Mouse (Mus musculus) midbrain, embryonic 10.5 days (tissue): Measurements from ENCODE around the gene Ccdc113. TPM values are rescaled to one million over a fixed set of nuclear protein-coding genes. Genes with fewer than 3 reads are reported as not detected.

Experiments
- DNase-seq: peaks from one replicate; pipeline ENCODE4 v3.0.0-alpha.2; 2017; ENCODE audit warnings: low spot score
- H3K27ac ChIP-seq: fragments of 300-500 bp; sonication (generic); replicated peaks from 2 replicates; pipeline ENCODE4 v1.5.1; 2016; ENCODE audit warnings: mild to moderate bottlenecking
- H3K27me3 ChIP-seq: fragments of 300-500 bp; sonication (generic); 2 replicates; pipeline ENCODE4 v1.6.1; 2016; ENCODE audit warnings: low read depth, mild to moderate bottlenecking; ENCODE audit not compliant: poor library complexity, severe bottlenecking
- H3K36me3 ChIP-seq: fragments of 300-500 bp; sonication (generic); 2 replicates; pipeline ENCODE4 v1.6.1; 2016; ENCODE audit warnings: mild to moderate bottlenecking, moderate library complexity
- H3K4me1 ChIP-seq: fragments of 300-500 bp; sonication (generic); 2 replicates; pipeline ENCODE4 v1.6.1; 2016
- H3K4me3 ChIP-seq: fragments of 300-500 bp; sonication (generic); 2 replicates; pipeline ENCODE4 v1.5.1; 2016; ENCODE audit warnings: mild to moderate bottlenecking, moderate library complexity
- H3K9me3 ChIP-seq: fragments of 300-500 bp; sonication (generic); replicated peaks from 2 replicates; pipeline ENCODE4 v1.6.1; 2016; ENCODE audit warnings: mild to moderate bottlenecking
- WGBS: fragments of 180-500 bp; shearing (Covaris S2); methylation state at CpG from one replicate; pipeline ENCODE4 v1.1.7; 2016; 5-methylcytosine and 5-hydroxymethylcytosine counted together
- polyA plus RNA-seq: library from polyadenylated mRNA; unstranded; fragments of >200 nt; fragmentation: Nextera tagmentation; extraction: Ambion mirVana; gene quantifications from 2 replicates; pipeline ENCODE4 v1.2.1, GENCODE M21; 2016

Gene Ccdc113
- polyA plus RNA-seq, 1 experiment from 2014 or later: 0.09 TPM

- H3K27me3 ChIP-seq: no peaks in the 10 kb centered on the region
- H3K4me3 ChIP-seq: no peak overlapping the region
- H3K36me3 ChIP-seq: no peaks in the 10 kb centered on the region
- H3K9me3 ChIP-seq: no peaks in the 10 kb centered on the region
- no peak for DNase-seq
- peak overlapping the region; percentile 38; the same call in 1 of the 2 replicates for H3K27ac ChIP-seq
- 75% methylated on average over 8 of the region's 8 CpGs for WGBS
- peaks cover 32% of the 10 kb centered on the region for H3K4me1 ChIP-seq
Observed at GRCm38 (mm10) chr8:95547931-95548330, 14.0 kb downstream of the Ccdc113 start.

DNA sequence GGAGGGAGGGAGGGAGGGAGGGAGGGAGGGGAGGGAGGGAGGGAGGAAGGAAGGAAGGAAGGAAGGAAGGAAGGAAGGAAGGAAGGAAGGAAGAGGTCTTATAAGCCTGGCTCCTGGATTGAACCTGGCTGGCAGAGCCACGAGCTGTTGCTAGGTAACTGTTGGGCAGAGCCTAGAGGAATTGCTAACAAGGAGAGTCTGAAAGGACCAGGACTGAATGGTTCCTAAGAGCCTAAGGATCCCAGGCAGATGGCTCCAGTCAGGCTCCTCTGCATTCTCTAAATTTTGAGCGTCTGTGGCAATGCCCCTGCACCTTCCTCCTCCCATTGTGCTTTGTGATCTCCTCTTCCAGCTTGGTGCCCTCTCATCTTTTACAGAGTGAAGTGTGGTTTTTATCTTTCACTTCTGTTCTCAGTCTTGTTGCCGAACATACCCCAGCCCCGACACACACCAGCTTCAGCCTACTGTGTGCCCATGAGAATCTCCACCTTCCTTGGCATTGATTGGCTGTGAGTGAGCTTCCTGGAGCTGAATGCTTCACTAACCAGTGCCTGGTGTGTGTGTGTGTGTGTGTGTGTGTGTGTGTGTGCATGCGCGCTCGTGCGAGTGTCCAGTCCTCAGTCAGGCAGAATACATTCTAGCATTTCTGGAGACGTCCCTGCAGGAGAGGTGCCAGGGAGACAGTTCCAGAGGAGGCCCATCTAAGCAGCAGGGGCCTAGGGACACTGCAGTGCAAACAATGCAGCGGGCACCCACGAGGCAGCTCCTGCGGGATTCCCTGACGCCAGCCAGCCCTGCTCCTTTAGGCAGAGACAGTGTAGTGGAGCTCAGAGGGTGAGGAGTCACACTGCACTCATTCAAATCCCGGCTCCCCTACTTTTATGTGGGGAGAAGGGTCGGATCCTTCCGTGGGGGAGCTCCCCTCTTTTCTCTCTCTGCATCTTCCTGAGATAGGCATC lies 16.3 kb downstream of the Ccdc113 start:
- Histone ChIP-seq H3K36me3 (no peaks in the 10 kb centered on the region), H3K9me3 (no peaks in the 10 kb centered on the region), H3K4me3 (no peak overlapping the region), H3K27ac (peak overlapping the region; percentile 55), H3K4me1 (peaks cover 32% of the 10 kb centered on the region), H3K27me3 (no peaks in the 10 kb centered on the region)
- DNase-seq: peak; percentile 19
- WGBS: 60% methylated on average over 16 of the region's 16 CpGs

DNA sequence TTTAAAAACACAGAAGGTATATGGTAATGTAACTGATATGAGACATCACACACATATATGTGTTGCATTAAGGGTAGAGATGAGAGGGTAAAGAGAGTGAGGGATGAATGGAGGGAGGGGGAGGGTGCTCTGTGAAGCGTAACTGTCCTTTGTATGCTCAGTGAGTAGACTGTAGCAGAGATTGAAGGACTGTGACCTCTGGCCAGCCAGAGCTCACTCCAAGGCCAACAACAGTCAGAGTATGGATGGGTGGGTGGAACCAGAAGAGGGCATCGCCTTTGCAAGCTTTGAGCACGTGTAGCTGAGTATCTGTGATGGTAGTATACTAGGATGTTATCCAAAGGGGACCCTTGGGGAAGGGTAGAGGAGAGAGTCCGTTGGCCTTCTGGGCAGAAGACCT lies 17.7 kb downstream of the Ccdc113 start:
- Histone ChIP-seq H3K36me3 (no peaks in the 10 kb centered on the region), H3K4me3 (no peak overlapping the region), H3K27ac (no peak overlapping the region), H3K27me3 (no peaks in the 10 kb centered on the region), H3K4me1 (peaks cover 32% of the 10 kb centered on the region), H3K9me3 (no peaks in the 10 kb centered on the region)
- 70% methylated on average over 4 of the region's 4 CpGs for WGBS
- no peak for DNase-seq

DNA sequence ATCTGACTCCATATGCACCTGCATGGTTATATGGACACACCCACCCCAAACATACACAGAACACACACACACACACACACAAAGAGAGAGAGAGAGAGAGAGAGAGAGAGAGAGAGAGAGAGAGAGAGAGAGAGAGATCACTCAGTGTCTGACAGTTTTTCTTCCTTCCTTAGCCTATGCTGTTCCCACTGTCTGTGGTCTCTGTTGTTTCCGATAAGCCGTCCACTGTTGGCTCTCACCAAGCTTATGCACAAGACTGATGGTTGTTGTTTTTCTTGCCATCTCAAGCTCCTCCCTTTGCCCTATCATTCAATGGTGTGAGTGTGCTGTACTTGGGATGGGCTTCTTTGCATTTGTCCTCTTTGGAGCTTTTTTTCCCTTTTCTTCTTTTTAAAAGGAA lies 22.1 kb downstream of the Ccdc113 start:
- Histone ChIP-seq H3K9me3 (no peaks in the 10 kb centered on the region), H3K27ac (no peak overlapping the region), H3K4me1 (peaks cover 8% of the 10 kb centered on the region; the same call in 1 of the 2 replicates), H3K4me3 (no peak overlapping the region), H3K27me3 (no peaks in the 10 kb centered on the region), H3K36me3 (no peaks in the 10 kb centered on the region)
- no peak for DNase-seq
- 79% methylated on average over 2 of the region's 2 CpGs for WGBS

GRCm38 (mm10) chr8:95566217-95566616 lies 32.3 kb downstream of the Ccdc113 start:
- H3K27ac ChIP-seq: no peak overlapping the region
- H3K4me3 ChIP-seq: no peak overlapping the region
- 0 out of 2 replicates have a peak, but pooled peaks cover 5% of the 10 kb centered on the region for H3K9me3 ChIP-seq
- H3K4me1 ChIP-seq: no peaks in the 10 kb centered on the region; the same call in 1 of the 2 replicates
- H3K36me3 ChIP-seq: no peaks in the 10 kb centered on the region
- WGBS: 81% methylated on average over 4 of the region's 4 CpGs
- no peak for DNase-seq
- H3K27me3 ChIP-seq: no peaks in the 10 kb centered on the region

GRCm38 (mm10) chr8:95566809-95567208 lies 32.9 kb downstream of the Ccdc113 start:
- 90% methylated on average over 6 of the region's 6 CpGs for WGBS
- H3K27me3 ChIP-seq: no peaks in the 10 kb centered on the region
- no peak overlapping the region for H3K27ac ChIP-seq
- no peaks in the 10 kb centered on the region for H3K36me3 ChIP-seq
- no peak overlapping the region for H3K4me3 ChIP-seq
- DNase-seq: no peak
- no peaks in the 10 kb centered on the region; the same call in 1 of the 2 replicates for H3K4me1 ChIP-seq
- 0 out of 2 replicates have a peak, but pooled peaks cover 5% of the 10 kb centered on the region for H3K9me3 ChIP-seq

- Histone ChIP-seq H3K36me3 (no peaks in the 10 kb centered on the region), H3K4me1 (no peaks in the 10 kb centered on the region), H3K4me3 (no peak overlapping the region), H3K27me3 (no peaks in the 10 kb centered on the region), H3K9me3 (0 out of 2 replicates have a peak, but pooled peaks cover 5% of the 10 kb centered on the region), H3K27ac (no peak overlapping the region)
- no peak for DNase-seq
- WGBS: 86% methylated on average over 5 of the region's 5 CpGs
Observed at GRCm38 (mm10) chr8:95573146-95573545, 39.3 kb downstream of the Ccdc113 start.

DNA sequence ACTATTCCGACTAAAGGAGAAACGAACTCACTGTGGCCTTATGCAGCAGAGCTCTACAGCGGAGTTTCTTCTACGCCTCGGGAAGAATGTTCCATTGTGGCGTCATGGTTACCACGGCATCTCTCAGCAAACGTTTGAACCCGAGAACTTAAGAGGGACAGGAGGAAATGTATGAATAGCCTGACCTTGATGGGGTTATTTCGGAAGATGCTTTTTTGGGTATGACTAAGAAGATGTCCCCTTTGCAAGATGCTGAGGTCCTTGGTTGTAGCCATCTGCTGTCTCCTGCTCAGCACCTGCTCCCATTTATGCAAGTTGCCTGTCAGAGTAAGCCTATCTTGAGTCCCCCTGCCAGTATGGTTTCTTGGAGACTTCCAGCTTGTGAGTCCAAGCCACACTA lies 42.4 kb downstream of the Ccdc113 start, which contains the start of gene Prss54:
Gene Prss54 (minus strand): TSS at position 101 of the 400 bp plus-strand sequence.
- no peaks in the 10 kb centered on the region for H3K36me3 ChIP-seq
- 0 out of 2 replicates have a peak within 1 kb of the TSS, but pooled peaks have one; percentile 15 for H3K27ac ChIP-seq
- no peaks in the 10 kb centered on the region for H3K9me3 ChIP-seq
- no peaks in the 10 kb centered on the region for H3K4me1 ChIP-seq
- DNase-seq: no peak
- no peaks in the 10 kb centered on the region for H3K27me3 ChIP-seq
- WGBS: 89% methylated on average over 10 of the region's 10 CpGs
- no peak within 1 kb of the TSS for H3K4me3 ChIP-seq

- no peaks in the 10 kb centered on the region for H3K4me1 ChIP-seq
- no peak overlapping the region for H3K4me3 ChIP-seq
- 95% methylated on average over 1 of the region's 1 CpGs for WGBS
- H3K27ac ChIP-seq: no peak overlapping the region
- no peaks in the 10 kb centered on the region for H3K36me3 ChIP-seq
- H3K9me3 ChIP-seq: no peaks in the 10 kb centered on the region; the same call in 1 of the 2 replicates
- DNase-seq: no peak
- H3K27me3 ChIP-seq: no peaks in the 10 kb centered on the region
Observed at GRCm38 (mm10) chr8:95587339-95587738, 53.5 kb downstream of the Ccdc113 start.

GRCm38 (mm10) chr8:95589282-95589681 lies 55.4 kb downstream of the Ccdc113 start:
- Histone ChIP-seq H3K9me3 (no peaks in the 10 kb centered on the region; the same call in 1 of the 2 replicates), H3K36me3 (no peaks in the 10 kb centered on the region), H3K4me3 (no peak overlapping the region), H3K4me1 (no peaks in the 10 kb centered on the region; the same call in 1 of the 2 replicates), H3K27ac (no peak overlapping the region), H3K27me3 (no peaks in the 10 kb centered on the region)
- 67% methylated on average over 10 of the region's 10 CpGs for WGBS
- no peak for DNase-seq

- Histone ChIP-seq H3K27me3 (no peaks in the 10 kb centered on the region), H3K4me3 (no peak overlapping the region), H3K36me3 (no peaks in the 10 kb centered on the region), H3K9me3 (no peaks in the 10 kb centered on the region; the same call in 1 of the 2 replicates), H3K4me1 (peaks cover 8% of the 10 kb centered on the region), H3K27ac (no peak overlapping the region)
- 84% methylated on average over 4 of the region's 4 CpGs for WGBS
- DNase-seq: no peak
Observed at GRCm38 (mm10) chr8:95590539-95590938, 56.7 kb downstream of the Ccdc113 start.

DNA sequence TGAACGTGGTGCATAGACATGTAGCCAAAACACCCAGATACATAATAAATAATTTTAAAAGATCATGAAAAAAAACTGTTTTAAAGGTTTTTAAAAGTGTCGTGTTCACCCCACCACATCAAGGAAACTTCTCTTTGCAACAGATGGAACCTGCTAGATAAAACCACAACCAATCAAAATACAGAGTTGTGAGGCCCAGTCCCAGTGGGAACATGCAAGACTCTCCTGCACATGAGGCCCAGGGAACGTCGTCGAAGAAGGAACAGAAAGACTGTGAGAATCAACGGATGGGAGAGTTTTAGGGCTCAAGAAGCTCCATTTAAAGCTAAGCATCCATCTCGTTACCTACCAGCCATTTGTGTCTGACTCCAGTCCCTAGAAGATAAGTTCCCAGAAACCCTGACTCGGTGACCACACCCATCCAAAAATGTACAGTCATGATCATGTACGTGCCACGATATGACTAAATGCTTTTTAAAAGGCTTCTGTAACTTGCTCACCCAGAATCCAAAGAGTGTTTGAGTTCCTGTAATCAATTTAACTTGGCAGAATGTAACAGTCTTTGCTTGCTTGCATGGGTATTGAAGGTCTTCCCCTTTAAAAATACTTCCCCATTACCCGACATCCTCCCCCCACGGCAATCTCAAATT lies 58.4 kb downstream of the Ccdc113 start:
- Histone ChIP-seq H3K36me3 (no peaks in the 10 kb centered on the region), H3K27ac (no peak overlapping the region), H3K4me1 (peaks cover 8% of the 10 kb centered on the region), H3K9me3 (no peaks in the 10 kb centered on the region; the same call in 1 of the 2 replicates), H3K4me3 (no peak overlapping the region), H3K27me3 (no peaks in the 10 kb centered on the region)
- no peak for DNase-seq
- WGBS: 85% methylated on average over 12 of the region's 12 CpGs
